Mouse (Mus musculus) megakaryocyte, adult 5-6 weeks (primary cell): ENCODE data around the gene Mfsd2b. TPM values are rescaled to one million over a fixed set of nuclear protein-coding genes. Genes with fewer than 3 reads are reported as not detected.
A peak's percentile ranks its signal among the peaks of the same experiment; 100 is the strongest.

Experiments used
- ATAC-seq: 2 replicates; pipeline ENCODE4 v1.8.0; 2016; ENCODE audit warnings: mild to moderate bottlenecking, inconsistent platforms; ENCODE audit not compliant: poor library complexity, severe bottlenecking
- total RNA-seq, 2 experiments: library from RNA; stranded (forward) in 1 of 2; stranded (reverse) in 1 of 2; fragments of 153-499, 151-499 nt in 1 of 2; fragments of 221-1000, 200-1000 nt in 1 of 2; gene quantifications; 2 replicates each; pipeline versions ENCODE4 v1.2.3 to v1.2.4; 2015 to 2017

Mfsd2b gene
- total RNA-seq, 2 experiments from 2014 or later, result 0.40 to 0.81 TPM

DNA sequence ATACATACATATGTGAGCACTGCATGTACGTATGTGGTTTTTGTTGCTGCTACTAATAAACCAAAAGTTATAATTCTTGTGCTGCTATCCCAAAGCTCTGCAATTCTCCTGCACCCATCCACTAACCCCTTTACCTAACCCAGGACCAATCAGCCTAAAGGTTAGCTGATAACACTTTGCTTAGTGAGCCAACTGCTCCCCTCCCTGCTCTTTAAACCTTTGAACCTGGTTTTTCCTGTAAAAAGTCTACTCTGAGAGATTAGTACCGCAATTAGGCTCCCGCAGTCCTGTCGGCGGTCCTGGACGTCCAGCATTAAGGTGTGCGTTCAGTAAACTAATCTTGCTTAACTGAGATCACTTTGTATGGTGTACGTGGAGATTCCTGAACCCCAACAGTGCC, 1.5 kb upstream of the Mfsd2b start:
- ATAC-seq, result no peak

DNA sequence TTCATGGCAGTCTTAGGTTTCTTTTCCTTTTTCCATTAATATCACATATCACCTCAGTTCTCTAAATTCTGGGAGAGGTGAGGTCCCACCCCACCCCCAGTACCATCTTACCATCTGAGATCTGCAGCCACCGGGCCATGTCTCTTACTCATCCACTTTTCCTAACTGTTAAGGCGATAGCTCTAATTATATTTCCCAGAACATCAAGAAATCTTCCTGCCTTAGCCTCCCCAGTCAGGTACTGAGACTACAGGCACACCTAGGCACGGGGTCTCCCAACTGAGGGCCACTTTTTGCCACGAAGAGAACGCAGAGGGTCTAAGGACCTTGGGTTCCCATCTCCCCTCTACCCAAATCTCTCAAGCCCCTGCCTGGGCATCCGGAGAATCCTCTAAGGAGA, 628 bp downstream of the Mfsd2b start:
- no peak for ATAC-seq

DNA sequence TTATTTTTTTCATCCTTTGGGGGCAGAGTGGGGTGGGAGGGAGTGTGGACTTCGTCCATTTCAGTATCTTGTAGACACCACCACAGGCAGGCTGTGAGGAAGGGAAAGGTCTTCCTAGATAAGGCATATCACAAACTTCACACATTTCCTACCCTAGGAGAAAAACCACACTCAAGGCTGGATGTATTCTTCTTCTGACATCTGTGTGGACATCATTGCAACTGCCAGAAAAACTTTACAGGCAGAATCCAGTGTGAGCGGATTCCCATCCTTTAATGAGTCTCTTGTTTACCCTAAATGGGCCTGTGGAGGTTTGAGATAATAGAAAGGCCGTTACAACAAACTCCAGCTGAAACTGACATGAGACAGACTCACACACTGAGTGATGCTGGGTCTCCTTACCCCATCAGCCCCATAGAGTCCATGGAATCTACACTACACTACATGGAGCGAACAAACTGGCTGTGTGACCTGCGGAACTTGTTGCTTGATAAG, 1.1 kb downstream of the Mfsd2b start:
- ATAC-seq, result 0 out of 2 replicates have a peak, but pooled peaks have one; percentile 35

DNA sequence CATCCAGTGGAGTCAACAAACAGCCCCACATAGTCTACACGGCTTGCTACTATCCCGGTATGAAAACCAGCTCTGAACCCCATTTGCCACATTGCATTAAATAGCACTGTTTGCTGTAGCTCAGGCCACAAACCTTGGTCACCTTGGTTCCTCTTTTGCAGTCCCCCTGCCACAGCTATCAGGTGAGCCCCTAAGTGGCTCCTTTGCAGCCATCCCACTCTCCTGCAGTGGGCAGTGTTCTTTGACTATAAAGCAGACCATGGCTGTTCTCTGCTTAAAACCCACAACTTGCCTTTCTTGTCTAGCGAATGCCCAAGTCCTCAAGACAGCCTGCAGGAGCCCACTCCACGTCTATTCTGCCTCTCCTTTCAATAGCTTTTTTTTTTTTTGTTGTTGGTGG, 1.9 kb downstream of the Mfsd2b start:
- ATAC-seq, result no peak

DNA sequence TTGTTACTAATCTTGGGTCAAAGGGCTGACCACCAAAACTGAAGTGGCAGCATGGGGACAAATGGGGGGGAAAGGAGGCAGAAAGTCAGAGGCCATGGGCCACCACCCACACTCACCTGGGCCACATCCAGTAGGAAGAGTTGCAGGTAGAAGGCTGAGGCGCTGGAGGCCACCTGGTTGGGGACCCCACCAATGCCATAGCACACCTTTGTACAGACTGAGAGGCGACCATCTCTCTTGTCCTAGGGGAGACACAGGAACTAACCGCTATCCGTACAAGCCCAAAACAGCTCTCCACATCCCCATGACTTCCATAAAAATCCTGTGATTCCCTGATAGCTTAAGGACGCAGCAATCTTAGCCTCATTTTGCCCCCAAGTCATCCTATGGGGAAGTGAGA, 2.9 kb downstream of the Mfsd2b start:
- no peak for ATAC-seq

DNA sequence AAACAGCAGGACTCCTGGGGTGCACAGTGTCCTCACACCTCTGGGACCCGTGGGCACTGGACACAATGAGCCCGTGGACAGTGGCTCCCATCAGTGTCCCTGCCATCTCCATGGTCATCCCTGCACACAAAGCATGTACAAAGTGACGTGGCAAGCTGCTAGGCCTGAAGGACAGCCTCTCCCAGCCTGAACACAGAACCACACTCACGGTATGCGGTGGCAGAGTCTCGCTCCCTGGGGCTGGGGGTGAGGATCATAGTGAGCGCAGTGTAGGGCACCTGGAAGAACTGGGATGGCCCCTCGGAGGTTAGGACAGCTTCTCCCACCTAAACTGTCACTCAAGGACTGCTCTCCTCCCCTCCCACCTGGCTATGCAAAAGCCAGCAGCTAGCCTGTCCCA, 5.2 kb downstream of the Mfsd2b start:
- no peak for ATAC-seq

DNA sequence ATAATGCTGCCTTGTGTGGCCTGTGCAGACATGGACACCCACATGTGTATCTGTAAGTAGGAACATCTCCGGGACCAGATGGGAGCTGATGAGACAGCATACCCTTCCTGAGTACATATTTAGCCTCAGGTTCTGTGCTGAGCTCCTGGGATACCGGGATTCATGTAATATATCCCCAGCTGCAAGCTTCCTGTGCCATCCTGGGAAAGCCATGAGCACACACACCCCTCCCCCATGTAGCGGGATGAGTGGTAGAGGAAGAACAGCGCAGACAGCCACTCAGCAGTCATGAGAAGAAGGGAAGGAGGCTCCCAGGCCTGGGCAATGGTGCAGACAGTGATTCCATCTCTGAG, 9.8 kb downstream of the Mfsd2b start:
- ATAC-seq, result no peak

DNA sequence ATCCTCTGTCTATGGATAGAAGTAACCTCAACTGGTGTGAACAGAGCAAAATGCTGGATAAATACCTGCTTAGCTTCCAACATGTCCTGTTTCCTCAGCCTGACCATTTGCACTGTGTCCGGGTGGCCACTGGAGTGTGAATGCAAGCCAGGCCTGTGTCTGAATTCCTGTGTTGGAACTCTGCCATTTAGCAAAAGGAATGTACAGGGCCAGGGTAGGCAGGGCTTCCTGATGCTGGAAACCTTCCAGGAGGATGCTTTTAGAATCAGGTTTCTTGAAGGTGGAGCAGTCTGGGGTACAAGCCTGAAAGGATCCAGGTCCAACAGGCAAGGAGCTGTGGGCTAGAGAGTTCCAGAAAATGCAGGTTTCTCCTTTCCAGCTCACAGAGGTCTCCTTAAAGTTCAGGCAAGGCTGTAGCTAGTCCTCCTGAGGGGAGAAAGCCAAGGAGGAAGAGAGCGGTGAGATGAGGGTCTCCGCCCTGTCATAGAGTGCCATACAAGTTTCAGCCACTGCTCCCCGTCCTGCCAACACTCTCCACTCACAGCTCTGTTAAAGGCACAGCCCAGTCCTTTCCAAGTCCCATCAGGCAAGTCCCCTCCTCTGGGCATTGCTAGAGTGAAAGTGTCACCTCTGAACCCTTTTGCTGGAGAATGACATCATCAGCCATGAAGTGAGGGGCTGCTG, 10.4 kb downstream of the Mfsd2b start:
- ATAC-seq, result no peak

DNA sequence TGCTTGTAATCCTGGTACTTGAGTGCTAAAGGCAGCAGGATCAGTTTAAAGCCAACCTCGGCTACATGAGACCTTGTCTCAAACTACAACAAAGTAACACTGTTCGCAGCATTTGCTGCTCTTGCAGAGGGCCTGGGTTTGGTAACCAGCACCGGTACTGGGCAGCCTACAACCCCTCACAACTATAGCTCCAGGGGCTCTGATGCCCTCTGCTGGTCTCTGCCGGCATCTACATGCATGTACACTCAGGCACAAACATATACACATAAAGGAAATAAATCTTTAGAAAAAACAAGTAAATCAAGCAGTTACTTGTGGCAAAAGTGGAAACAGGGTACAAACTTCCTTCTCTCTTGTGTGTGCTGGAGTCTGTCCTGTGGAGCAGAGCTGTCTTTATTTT, 11.5 kb downstream of the Mfsd2b start:
- no peak for ATAC-seq

DNA sequence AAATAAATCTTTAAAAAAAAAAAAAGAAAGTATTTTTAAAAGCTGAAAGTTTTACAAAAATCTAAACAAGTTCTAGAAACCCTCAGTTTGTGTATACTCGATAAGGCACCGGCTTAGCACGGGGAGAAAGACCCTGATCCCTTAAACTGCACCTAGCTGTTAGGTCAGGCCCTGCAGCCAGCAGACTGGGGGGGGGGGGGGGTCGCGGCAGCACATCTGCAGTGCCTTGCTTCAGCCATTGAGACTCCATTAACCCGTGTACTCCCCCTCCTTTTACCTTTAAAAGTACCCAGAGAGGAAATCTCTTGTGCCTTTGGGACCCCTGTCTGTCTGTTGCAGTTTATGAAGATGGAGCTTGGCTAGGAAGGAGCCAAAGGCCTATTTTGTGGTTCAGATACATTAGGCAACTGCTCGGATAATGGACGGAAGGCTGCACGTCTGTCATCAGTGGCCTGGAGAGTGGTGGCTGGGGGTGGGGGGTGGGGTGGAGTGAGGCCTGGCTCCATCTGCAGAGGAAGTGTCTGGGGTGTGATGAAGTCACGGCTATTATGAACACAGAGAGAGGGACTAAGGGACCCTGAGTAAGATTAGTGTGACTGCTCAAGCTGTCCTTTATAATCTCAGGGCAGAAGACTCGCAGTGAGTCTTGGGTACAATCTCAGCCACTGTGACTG, 14.8 kb downstream of the Mfsd2b start:
- ATAC-seq, result no peak

DNA sequence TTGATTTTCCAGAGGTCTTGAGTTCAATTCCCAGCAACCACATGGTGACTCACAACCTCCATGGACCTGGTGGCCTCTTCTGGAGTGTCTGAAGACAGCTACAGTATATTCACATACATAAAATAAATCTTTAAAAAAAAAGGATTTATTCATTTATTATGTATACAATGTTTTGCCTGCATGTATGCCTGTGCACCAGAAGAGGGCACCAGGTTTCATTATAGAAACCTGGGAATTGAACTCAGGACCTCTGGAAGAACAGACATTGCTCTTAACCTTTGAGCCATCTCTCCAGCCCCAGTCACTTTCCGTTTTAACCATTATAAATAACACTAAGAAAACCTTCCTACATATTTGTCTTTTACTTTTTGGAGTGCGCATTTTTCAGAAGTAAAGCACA, 17.3 kb downstream of the Mfsd2b start:
- no peak for ATAC-seq

DNA sequence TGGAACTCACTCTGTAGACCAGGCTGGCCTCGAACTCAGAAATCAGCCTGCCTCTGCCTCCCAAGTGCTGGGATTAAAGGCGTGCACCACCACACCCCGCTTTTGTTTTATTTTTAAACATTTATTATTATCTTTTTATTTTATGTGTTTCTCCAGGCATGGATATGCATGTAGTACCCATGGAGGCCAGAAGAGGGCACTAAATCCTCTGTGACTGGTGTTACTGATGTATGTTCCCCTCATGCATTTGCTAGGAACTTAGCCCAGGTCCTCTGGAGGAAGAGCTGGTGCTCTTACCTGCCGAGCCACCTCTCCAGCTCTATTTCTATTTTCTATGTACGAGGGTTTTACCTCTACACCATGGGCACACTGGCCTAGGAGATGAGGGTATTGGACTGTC, 18.0 kb downstream of the Mfsd2b start:
- peak; percentile 35; the same call in 1 of the 2 replicates for ATAC-seq

DNA sequence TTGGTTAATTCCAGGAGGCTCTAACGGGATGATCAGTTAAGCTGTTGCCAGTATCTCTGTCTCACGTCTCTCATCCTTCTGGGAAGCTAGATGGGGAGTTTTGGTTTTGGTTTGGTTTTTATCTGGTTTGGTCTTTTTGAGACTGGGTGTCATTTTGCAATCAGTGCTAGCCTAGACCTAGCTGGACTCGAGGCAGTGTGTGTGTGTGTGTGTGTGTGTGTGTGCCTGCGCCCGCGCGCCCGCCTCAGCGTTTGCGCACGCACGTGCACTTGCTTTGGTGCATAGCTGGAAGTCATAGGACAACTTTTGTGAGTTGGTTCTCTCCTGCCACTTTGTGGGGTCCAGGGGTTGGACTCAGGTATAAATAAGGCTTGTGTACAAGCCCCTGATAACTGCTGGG, 30.4 kb downstream of the Mfsd2b start:
- peak; percentile 51 for ATAC-seq

DNA sequence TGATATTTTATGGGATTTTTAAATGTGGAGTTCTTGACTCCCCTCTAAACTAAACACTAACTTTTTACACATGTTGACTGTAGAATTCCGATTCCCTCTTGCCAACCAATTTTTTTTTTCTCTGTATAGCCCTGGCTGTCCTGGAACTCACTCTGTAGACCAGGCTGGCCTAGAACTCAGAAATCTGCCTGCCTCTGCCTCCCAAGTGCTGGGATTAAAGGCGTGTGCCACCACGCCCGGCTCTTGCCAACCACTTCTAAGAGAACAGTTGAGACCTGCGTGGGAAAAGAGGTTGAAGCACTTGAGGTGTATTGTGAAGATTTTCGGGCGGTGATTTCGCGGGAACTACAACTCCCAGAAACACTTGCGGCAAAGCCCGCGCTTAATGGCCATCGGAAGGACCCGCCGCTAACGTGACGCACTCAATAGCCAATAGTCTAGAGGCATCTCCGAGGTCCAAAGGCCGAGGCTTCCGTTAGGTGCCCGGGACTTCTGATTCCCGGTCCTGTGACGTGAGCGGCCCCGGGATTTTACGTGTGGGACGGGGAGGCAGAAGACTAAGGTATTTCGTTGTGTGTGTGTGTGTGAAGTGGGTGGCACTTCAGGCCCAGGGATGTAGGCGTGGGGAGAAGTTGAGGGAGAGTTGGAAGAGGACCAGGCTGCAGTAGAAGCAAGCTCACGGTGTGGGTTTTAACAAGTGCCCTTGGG, 31.1 kb downstream of the Mfsd2b start, which contains the start of gene Wdcp:
Gene Wdcp (plus strand): TSS at position 414 of the 708 bp plus-strand sequence.
- peak; percentile 90 for ATAC-seq

DNA sequence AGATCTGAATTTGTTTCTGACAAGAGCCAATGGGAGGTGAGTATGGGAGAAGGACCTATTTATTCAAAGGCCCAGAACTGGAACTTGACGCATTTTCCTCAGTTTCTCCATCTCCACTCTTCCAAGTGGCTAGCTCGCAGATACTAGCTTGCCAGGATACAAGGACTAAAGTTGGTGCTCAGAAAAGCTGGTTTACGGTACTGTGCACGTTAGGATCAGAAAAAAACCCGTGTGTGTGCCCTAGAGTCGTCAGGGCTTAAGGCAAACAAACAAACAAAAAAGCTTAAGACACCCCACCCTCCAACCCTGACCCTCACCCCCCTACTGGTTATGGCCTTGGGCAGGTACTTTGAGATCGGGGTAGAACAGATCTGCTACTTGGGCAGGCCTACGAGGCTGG, 31.7 kb downstream of the Mfsd2b start:
- ATAC-seq, result no peak

DNA sequence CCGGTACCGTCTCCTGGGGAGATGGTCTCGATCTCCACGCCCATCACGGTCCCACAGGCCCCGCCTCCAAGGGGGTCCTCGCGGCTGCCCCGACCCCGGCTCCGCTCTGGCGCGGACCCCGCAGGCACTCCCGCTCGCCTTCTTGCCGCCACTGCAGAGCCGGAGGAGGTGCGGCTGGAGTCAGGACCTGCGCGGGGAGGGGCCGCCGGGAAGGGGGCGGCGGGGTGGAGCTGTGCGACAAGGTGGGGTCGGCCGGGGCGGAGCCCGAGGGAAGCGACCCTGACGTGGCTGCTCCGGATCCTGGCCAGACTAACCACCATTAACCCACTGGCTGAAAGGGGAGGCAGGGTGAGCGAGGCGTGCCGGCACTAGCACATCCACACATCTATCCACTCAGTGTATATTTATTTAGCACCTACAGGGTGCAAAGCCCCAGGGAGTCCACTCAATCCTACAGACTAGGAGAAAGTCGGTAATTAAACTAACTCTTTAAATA, 32.7 kb downstream of the Mfsd2b start, which contains the start of gene Fkbp1b:
Gene Fkbp1b (minus strand): TSS at position 200 of the 496 bp plus-strand sequence.
- ATAC-seq, result peak; percentile 22

DNA sequence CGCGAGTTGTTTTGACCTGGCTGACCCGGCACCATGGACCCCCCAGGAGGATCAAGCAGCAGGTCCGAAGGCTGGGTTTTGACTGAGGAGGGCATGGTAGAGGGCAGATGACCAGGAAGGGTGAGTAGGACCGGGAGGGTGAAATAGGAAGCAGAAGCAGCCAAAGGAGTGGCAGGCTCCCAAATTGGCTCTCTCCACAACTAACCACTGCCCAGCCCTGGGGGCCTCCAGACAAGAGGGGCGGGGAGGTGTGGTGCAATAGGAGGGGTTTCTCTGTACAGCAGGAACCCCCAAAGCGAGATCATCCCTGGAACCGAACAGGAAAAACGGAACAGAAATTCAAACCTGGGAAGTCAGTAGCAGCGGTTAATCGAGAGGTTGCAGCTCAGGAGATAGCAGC, 33.4 kb downstream of the Mfsd2b start:
- peak; percentile 20 for ATAC-seq

DNA sequence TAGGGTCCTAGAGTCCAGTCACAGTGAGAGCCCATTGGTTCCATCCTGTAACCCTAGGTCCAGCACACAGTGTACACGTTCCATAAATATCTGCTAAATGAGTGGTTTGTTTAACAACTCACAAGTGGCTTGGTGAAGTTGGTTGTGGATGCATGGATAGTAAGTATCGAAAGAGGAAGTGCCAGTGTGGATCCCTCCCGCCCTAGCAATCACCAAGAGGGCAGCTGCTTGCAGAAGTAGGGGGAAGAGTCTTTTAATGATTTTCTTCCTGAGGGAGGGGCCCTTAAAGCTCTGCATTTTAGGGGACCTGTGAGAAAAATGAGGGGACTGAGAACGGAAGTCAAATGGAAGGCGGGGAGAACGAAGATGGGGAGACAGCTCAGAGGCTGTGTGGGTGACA, 34.1 kb downstream of the Mfsd2b start:
- ATAC-seq, result peak; percentile 36; the same call in 1 of the 2 replicates

DNA sequence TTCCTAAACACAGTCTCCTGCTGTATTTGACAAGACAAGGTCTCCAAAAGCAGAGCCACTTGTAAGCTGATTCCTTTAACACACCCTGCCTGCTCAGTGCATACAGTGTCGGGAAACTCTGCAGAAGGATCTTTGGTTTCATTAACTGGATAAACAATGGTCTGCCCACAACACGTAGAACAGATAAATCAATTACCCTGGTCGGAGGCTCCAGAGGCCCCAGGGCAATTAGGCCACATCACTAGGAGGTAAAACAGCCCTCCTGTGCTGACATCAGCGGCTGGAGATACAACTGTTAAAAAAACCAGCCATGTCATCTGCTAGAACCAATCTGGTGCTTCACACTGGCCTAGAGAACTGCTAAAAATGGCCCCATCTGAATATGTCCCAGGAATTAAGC, 37.2 kb downstream of the Mfsd2b start:
- ATAC-seq, result no peak

DNA sequence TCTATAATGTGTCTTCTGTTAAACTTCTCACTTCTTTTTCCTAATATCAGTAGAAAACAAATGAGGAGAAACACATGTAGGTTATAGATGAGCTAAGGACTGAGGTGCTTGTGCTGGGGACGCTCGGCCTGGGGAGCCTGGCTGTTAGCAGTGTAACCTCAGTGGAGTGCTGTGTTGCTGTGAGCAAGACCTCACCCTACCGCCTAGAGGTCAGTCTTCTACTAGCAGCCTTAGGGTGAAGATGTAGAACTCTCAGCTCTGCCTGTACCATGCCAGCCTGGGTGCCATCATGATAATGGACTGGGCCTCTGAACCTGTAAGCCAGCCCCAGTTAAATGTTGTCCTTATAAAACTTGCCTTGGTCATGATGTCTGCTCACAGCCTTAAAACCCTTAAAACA, 46.9 kb downstream of the Mfsd2b start:
- no peak for ATAC-seq

DNA sequence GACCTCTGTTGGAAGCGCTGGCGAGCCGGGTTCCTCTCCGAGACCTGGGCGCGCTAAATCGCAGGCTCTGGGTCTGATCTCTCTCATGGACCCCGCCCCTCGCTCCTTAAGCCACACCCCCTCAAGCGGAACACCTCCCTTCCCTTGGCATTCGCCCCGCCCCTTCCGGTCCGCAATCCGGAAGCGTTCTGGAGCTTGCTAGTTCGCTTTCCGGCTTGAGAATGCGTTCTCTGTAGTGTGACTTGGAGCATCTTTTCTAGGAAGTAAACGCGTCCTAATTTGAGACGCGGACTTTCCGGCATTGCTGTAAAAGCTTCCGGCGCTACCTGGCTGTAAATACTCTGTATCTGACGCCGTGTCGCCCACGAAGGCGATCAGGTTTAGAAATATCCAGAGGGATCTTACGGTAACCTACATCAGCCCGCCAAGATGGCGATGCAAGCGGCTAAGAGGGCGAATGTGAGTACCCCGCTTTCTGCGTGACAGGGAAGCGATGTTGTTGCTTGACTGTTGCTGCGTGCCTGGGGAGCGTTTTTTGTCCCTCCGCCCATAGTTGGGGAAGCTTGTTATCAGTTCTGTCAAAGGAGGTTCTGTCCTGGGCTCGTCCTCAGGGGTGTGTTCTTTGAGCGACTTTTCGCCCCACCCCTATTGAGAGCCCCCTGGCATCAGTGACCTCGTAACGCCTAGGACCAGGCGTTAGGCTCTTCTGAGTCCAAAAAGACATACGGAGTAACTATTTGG, 56.6 kb downstream of the Mfsd2b start, which contains the start of gene Sf3b6:
Gene Sf3b6 (plus strand): TSS at position 184 of the 741 bp plus-strand sequence.
- peak; percentile 98 for ATAC-seq
